Mouse (Mus musculus): ENCODE results near the gene Ajap1. TPM values are rescaled to one million over a fixed set of nuclear protein-coding genes. Genes with fewer than 3 reads are reported as not detected.

Ajap1 gene
- total RNA-seq, 2 experiments from 2014 or later, result 0.27 to 0.31 TPM

DNA sequence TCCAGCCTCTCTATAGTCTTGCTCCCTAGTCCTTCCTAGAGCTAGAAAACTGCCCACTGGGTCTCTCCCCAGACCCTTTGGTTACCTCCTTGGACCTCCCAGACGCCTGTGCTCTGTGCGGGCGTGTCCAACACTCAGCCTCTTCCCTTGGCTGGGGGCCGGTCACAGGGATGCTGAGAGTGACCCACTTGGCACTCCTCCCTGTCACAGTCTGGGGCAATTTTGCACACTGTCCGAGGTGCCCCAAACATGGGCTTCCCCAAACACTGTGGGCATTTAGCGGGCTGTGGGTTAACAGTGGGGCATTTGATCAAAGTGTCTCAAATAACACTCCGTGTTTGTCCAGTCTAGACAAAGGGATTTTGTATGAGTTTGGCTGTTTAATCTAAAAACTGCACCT lies 29.1 kb downstream of the Ajap1 start:
- no peak for DNase-seq (ENCODE audit: low spot score)

- no peak for DNase-seq (ENCODE audit: low spot score)
Measured at GRCm38 (mm10) chr4:153451516-153451915, 31.1 kb downstream of the Ajap1 start.

GRCm38 (mm10) chr4:153442522-153442921 lies 40.1 kb downstream of the Ajap1 start:
- no peak for DNase-seq (ENCODE audit: low spot score)

- no peak for DNase-seq (ENCODE audit: low spot score)
Measured at GRCm38 (mm10) chr4:153439868-153440267, 42.7 kb downstream of the Ajap1 start.

- no peak for DNase-seq (ENCODE audit: low spot score)
Measured at GRCm38 (mm10) chr4:153439031-153439430, 43.6 kb downstream of the Ajap1 start.

DNA sequence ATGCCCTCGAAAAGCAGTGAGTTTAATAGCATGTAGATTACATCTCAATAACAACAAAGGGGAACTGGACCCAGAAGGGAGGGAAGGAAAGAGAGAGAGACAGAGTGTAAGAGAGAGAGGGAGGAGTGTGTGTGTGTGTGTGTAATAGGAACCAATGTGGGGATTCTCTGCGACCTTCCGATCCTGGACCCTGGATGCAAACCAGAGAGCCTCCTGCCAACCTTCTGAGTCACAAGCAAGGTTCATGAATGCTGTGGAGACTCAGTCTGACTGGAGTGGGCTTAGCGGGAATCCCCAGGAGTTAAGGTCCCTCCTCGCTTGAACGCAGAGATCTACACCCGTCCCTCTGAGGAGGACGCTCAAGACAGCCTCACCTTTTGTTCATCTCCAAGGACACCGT lies 45.4 kb downstream of the Ajap1 start:
- no peak for DNase-seq (ENCODE audit: low spot score)

GRCm38 (mm10) chr4:153435917-153436316 lies 46.7 kb downstream of the Ajap1 start:
- DNase-seq (ENCODE audit: low spot score), result no peak

GRCm38 (mm10) chr4:153429971-153430370 lies 52.6 kb downstream of the Ajap1 start:
- DNase-seq (ENCODE audit: low spot score), result no peak

GRCm38 (mm10) chr4:153425961-153426656 lies 56.5 kb downstream of the Ajap1 start:
- no peak for DNase-seq (ENCODE audit: low spot score)

- DNase-seq (ENCODE audit: low spot score), result no peak
Measured at GRCm38 (mm10) chr4:153424324-153424723, 58.3 kb downstream of the Ajap1 start.

DNA sequence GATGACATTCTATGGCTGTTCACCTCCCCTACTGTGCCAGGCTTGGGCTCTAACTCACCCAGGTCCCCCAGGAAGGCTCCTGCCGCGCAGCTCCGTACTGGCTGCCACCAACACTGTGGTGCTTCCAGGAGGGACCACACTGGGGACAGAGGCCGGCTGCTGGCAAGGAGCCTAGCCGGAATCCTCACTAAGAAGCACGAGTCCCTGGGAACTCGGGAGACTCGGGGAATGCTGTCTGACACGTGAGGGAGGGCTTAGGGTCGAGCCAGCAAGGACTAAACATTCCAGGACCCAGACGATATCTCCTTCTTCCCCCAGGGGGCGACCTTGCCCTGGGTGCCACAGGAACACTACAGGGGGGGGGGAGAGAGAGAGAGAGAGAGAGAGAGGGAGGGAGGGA lies 64.7 kb downstream of the Ajap1 start:
- DNase-seq (ENCODE audit: low spot score), result no peak

GRCm38 (mm10) chr4:153417164-153417896 lies 65.3 kb downstream of the Ajap1 start:
- DNase-seq (ENCODE audit: low spot score), result no peak

- DNase-seq (ENCODE audit: low spot score), result no peak
Measured at GRCm38 (mm10) chr4:153416111-153416510, 66.5 kb downstream of the Ajap1 start.

DNA sequence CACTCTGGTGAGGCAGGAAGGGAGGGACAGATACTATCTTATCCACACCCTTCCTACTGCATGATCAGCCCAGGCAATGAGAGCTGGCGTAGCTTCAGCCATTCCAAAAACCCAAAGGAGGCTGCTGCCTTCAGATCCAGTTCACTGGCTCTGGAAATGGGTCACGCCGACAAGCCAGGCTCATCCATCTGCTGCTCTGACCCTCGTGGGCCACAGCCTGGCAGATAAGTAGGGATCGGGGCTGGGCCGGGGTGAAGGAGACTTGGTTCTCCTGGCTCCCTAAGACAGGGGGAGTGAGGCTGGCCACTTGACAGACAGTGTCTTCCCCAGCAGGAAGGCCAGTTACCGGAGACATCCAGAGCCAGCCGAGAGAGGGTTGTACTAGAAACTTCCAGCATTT lies 84.2 kb downstream of the Ajap1 start:
- no peak for DNase-seq (ENCODE audit: low spot score)

- no peak for DNase-seq (ENCODE audit: low spot score)
Measured at GRCm38 (mm10) chr4:153387478-153387877, 95.1 kb downstream of the Ajap1 start.

GRCm38 (mm10) chr4:153381433-153381832 lies 101.2 kb downstream of the Ajap1 start:
- DNase-seq (ENCODE audit: low spot score), result no peak

- no peak for DNase-seq (ENCODE audit: low spot score)
Measured at GRCm38 (mm10) chr4:153380885-153381284, 101.7 kb downstream of the Ajap1 start.

DNA sequence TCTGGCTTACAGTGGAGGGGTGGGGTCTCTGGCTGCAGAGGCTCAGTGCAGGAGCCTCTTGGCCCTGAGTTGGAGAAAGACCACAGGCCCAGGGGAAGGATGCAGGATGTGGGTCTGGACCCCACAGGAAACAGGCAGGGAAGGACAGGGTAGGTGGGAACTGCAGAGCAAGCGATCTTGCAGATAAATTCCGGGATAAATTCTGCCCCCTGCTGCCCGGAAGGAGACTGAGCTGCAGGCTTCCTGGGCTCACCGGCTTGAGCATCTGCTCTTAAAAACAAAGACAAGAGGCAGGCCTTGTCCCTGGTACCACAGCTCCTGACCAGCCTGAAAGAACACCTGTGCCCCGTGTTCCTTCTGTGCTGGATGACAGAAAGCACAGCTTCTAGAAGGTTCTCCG lies 104.6 kb downstream of the Ajap1 start:
- no peak for DNase-seq (ENCODE audit: low spot score)

DNA sequence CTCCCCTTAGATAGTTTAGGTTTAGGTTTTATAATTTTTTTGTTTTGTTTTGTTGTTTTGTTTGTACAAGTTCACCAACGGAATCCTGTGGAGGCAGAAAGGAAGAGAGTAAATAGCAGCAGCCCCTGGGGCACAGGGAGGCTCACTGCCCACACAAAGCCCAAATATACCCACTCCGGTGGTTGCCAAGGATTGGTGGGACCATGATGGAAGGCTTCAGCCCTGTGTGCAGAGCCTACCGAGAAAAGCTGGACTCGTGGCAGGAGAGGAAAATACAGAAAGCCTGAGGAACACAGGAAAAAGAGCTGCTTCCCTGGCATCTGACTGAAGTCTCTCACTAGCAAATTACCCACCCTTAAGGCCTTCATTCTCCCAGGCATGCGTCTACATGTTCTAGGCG lies 108.4 kb downstream of the Ajap1 start:
- DNase-seq (ENCODE audit: low spot score), result no peak

DNA sequence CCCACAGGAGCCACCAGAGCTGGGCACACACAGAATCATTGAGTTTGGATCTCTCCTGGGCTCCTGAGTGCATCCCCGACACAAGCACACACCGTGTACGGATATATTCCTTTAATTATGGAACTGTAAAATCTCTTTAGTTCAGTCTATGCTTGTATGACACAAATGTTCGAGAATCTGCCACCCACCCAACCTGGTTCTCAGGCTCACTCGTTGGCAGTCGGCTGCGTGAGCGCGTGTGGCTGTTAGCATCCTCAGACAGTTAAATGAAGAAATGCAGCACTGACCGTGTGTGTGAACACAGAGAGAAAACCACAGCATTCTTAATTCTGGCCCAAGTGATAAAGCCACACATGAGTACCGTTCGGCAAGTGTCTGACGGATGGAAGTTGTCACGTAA lies 109.5 kb downstream of the Ajap1 start:
- DNase-seq (ENCODE audit: low spot score), result no peak

- no peak for DNase-seq (ENCODE audit: low spot score)
Measured at GRCm38 (mm10) chr4:153368620-153369159, 113.9 kb downstream of the Ajap1 start.

- no peak for DNase-seq (ENCODE audit: low spot score)
Measured at GRCm38 (mm10) chr4:153360868-153361545, 121.6 kb downstream of the Ajap1 start.

All from gastrocnemius, adult 18-20 months (tissue).